Mouse (Mus musculus) naive thymus-derived CD4-positive, alpha-beta T cell, adult 5 months (primary cell): ENCODE measurements around the gene Smc5. TPM values are rescaled to one million over a fixed set of nuclear protein-coding genes. Genes with fewer than 3 reads are reported as not detected.

Experiments used
- polyA plus RNA-seq: library from polyadenylated mRNA; unstranded; fragments of 100-300 nt; shearing (Covaris generic); gene quantifications from one replicate; pipeline ENCODE4 v1.2.1, GENCODE M21; 2017

Gene Smc5
- 48.0 TPM for polyA plus RNA-seq

DNA sequence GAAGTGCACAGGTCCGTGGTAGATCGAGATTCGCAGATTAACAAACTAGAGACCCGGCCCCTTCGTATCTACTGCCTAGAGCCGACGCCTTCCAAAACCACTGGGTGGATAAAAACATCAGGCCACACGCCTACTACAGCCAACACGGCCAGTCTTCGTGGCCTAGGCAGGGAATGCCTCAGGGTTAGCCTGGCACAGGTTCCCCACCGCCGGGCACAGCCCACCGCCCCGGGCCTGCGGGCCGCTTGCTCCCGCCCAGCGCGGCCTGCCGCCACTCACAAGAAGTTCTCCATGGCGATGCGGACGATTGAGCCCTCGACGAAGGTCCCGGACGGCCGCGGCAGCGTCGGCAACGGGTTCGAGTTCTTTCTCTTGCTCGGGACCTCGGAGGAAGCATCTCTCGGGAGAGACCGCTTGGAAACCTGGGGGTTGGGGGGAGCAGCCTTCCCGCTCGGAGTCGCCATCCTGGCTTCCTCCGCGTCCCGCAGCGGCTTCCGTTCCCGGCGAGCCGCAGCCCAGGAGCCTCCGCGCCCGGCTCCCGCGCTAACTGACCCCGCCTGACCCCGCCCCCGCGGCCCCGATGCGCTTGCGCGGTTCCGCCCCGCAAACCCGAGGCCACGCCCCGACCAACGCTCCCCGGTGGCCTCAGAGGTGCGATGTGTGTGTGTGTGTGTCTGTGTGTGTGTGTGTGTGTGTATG, at the start of gene Smc5:
Smc5 (minus strand) TSS at position 543 of the 699 bp plus-strand sequence.

Other genes starting within 250 kb of the Smc5 start
- gene Klf9, start 132.7 kb downstream of the Smc5 start, polyA plus RNA-seq, result 13.1 TPM
- not detected for gene Mamdc2, start 174.5 kb upstream of the Smc5 start, polyA plus RNA-seq